Mouse (Mus musculus): ENCODE results near the gene Baz2b.

Gene Baz2b

DNA sequence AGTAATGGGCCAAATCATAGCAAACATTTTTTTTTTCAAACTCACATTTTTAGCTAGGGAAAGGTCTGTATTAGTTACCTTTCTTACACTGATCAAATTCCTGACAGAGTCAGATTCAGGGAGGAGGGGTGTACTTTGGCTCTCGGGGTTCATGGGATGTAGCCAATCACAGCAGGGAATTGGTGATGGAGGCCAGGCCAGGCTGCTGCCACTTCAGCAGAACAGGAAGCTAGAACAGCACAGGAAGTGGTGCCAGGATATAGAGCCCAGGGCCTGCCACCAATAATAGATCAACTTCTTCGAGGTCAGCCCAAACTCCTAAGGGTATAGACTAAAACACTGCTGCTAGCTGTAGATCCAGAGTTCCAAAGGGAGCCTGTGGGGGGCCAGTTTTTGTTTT is 76.6 kb downstream of the Baz2b start:
- no peak for DNase-seq (ENCODE audit: extremely low spot score, low read depth, low spot score)

DNA sequence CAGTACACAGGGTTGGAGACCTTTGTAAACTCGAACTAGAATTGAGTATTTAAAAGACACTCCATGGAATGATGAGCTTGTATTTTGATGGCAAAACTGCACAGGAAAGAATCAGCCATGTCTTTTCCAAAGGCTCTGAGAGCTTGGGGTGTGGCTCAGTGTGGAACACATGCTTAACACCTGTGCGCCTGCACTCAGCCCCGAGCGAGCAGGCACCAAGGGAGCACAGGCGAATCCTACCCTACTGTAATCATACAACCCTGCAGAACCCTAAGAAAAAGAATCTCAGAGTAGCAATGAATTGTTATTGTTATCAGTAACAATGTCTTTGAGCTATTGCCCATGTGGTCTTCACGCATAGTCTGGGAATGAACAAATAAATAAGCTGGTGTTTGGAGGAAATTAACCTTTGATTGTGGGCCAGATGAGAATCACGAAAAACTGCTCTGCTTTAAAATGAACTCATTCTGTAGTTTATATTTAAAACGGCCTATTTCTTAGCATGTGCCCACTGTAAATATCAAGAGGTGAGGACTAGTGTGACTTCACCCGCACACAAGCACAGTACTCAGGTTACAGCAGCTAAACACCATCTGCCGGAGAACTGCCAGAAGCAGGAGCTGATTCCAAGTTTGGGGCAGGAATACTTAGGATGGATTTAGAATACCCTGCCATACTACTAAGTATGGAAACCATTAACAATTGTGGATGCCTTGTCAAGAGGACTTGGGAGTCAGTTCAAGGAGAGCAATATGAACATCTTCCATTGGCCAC is 77.2 kb downstream of the Baz2b start:
- DNase-seq (ENCODE audit: extremely low spot score, low read depth, low spot score): no peak

DNA sequence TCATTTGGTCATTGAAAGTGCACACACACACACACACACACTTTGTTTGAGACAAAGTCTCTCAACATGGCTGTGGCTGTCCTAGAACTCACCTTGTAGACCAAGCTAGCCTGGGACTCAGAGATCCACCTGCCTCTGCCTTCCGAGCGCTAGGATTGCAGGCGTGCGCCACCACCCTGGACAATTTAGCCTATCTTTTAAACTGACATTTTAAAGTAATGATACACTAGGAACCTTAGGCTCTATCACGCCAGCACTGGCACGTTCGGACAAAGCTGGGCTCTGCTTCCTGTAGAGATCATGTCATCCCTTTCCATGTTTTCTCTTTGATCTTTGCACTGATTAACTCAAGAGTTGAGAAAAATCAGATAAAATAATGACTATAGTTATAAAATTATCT is 81.0 kb downstream of the Baz2b start:
- no peak for DNase-seq (ENCODE audit: extremely low spot score, low read depth, low spot score)

DNA sequence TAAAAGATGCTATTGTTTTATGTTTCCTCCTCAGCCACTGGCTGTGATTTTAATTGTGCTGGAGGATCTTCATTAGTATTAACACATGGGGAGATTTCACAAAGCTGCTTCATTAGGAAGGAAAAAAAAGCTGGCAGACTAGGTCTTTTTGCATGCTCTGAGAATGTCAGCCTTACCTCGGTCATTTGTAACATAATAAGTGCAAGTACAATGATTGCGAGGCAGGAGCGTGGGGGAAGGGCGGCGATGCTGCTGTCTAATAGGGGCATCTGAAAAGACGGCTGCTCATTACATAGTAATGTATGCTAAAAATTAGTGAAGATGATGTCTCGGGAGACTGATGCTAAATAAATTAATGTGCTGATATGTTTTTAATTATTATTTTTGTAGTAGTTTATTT is 82.8 kb downstream of the Baz2b start:
- no peak for DNase-seq (ENCODE audit: extremely low spot score, low read depth, low spot score)

DNA sequence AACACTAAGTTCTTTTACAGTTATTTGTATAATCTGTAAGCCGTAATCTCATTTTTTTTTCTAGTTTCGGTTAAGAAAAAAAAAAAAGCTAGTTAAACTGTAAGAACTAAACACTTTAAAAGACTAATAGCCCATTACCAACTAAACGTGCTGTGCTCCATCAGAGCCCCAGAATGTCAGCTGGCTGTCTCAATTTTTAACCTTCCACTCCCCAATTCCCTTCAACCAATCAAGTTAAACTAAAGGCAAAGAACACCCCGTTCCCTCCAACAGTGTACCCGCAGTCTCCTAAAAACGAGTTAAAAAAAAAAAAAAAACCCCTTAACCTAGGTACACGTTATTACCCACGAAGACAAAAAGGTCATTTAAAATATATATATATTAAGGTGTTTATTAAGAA is 83.3 kb downstream of the Baz2b start:
- no peak for DNase-seq (ENCODE audit: extremely low spot score, low read depth, low spot score)

DNA sequence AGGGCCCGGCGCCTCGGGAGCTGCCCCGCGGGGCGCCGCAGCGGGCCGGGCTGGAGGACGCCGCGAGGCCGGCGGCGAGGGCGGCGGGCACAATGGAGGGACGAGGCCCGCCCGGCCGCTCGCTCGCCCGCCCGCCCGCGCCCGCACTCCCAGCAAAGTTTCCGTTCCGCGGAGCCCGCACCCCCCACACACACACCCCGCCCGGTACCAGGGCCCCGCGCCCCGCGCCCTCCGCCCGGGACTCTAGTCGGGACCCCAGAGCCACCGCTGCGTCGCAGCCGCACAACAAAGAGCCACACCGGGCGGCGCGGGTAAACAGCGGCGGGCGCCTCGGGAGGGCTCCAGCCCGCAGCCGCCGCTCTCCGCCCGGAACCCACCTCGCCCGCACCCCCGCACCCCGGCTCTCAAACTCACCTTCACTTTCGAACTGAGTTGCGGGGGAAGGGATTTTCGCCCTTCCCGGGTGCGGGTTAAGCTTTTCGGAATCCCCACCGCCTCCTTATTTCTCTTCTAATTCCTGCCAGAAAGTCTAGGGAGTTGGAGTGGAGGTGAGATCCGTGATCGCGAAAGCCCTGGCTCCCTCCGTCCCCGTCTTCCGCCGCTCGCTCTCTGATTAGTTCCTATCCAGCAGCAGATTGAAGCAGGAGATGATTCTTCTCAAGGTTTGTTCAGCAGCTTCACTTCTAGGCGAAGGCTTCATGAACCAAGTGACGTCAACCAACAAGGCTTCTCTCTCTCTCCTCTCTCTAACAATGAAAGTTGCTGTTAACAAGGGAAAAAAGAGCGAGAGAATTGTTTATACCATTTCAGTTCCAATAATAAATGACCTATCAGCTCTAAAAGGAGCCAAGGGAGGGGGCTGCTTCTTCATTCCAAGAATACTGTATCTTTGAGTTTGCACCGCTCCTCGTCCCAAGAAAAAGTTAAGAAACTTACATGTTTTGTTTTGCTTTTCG is 84.3 kb downstream of the Baz2b start:
- peak; percentile 71 for DNase-seq (ENCODE audit: extremely low spot score, low read depth, low spot score)

DNA sequence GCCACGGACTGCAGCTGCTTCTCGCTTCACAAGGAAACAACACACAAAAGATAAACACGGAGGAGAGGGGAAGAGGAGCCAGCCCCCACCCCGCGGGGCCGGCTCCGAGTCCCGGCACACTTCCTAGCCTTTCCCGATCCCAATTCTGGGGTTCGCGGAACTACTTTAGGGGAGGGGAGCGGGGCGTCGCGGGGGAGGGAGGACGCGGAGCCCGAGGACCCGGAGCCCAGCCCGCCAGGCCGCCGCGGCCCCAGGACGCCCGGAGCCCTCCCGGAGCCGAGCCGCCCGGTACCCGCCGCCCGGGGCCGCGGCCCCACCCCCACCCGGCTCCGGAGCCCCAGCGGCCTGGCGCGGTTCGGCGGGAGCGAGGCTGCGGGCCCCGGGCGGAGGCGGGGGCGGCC is 85.0 kb downstream of the Baz2b start:
- no peak for DNase-seq (ENCODE audit: extremely low spot score, low read depth, low spot score)

DNA sequence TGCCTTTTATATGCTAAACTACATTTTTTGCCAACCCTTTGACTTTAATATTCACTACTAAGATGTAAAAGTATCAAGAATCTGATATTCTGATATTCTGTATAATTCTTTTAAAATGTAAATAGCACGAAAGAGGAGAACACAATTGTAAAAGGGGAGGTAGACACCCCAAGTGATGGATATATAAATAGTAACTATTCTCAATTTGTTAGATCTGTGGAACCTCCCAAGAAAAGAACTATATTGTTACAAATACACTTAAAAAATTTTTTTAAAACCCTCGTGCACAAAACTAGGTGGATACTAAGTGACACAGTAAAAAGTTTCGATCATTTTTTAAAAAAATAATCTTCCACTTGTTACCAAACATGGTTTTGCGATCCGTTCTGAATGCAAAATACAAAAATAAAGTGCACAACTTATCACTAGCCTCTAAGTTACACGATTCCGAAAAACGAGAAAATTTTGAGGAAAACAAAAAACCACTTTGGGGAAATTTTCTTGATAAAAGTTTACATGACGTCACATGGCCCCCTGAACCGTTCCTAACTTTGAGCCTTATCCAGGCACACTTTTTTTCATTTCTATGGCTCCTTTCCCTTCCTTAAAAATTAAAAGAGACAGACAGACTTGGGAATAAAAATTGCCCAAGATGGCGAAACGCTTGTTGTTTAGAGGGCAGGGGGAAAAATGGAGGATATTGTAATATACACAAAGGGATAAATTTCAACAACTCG is 85.6 kb downstream of the Baz2b start:
- no peak for DNase-seq (ENCODE audit: extremely low spot score, low read depth, low spot score)

DNA sequence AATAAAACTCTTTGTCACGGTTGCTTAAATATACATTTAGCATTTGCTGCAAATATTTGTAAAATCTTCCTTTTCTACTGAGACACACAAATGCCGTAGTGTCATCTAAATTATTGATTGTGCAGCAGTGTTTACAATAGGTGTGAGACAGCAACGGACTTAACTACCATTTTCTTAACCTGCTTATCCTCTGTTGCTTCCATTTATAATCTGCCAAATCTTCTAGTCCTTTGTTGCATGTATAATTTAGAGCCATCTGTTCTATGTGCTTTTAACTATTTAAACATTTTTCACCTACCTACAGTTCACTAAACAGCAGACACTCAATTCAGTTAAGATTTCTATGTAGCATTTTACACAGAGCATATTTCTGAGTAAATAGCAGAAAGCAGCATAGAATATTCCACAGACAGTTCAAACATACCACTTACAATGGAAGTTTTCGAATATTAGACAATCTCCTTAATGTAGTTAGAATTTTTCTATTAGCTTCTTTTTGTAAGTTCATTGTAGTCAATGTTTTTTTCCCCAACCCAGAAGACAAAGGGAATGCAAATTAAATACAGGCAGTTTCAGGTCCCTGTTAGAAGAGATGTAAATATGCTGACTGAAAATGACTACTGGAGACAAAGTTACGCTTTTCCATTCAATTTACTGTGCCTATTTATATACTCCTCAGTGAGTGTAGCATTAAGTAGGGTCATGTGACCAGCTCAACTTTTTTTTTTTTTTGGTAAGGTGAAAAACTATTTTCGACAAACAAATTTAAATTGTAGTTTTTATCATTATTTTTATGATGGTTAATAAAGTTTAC is 86.4 kb downstream of the Baz2b start:
- no peak for DNase-seq (ENCODE audit: extremely low spot score, low read depth, low spot score)

DNA sequence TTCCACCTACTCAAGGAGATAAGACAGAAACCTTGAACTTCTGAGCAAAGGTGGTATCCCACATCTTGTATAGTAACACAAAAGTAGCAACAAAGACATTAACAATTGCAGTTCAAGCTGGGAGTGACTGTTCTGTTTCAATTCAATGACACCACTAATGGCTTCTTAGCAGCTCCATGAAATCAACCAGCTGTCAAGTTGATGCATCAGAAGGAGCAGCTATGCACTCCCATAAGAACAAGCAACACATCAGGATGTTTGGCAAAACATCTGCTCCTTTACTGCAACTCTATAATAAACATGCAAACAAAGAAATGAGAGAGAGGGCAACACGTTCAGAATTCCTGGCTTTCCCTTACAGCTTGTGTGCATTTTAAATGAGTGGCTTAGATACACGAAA is 87.5 kb downstream of the Baz2b start:
- DNase-seq (ENCODE audit: extremely low spot score, low read depth, low spot score): no peak

DNA sequence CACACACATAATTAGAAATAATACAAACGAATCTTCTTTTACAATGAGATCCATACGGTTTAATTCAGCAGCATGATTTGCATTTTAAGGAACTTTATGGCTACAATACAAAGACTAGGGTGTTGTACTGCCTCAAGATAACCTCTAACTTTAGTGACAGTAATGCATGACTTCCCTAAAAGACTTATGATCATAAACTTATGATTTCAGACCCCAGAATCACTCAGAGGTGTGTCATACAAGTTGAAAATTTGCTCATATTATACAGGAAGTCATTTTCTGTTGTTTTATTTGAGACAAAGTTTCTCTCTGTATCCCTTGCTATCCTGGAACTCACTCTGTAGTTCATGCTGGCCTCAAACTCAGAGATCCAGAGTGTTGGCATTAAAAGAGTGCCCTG is 89.0 kb downstream of the Baz2b start:
- DNase-seq (ENCODE audit: extremely low spot score, low read depth, low spot score): no peak

DNA sequence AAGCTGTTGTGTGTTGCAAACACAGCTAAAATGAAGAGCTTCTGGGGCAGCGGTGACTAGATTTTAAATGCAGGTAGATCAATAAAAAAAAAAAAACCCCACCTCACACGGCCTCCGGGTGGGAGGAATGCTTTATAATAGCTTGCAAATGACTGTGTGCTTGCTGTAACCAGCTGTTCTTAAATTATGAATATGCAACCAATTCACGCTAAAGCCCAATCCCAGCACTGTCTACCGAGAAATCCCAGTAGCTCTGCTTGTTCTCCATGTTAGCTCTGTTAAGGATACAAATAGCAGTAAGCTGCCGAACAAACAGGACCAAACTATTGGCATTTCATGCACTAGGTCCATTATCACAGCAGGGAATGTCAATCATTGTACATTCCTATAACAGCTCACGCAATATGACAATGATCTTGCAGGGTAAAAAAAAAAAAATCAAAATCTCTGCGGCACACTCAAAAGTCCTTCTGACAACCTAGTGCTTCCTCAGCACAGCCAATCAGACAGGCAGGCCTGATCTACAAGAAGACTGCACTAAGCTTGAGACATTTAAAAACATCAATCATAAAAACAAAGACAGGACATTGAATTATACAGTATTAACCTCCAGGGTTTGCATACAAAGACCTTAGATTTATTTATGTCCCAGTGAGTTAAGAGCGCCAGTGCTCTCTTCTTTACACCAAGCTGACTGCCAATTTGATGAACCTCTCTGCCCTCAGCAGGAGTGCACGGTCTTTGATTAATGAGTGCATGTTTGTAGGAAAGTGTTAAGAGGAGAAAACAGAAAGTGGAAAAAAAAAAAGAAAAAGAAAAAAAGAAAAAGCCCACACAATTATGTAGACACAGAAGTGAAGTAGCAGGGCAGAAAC is 90.7 kb downstream of the Baz2b start:
- DNase-seq (ENCODE audit: extremely low spot score, low read depth, low spot score): no peak

DNA sequence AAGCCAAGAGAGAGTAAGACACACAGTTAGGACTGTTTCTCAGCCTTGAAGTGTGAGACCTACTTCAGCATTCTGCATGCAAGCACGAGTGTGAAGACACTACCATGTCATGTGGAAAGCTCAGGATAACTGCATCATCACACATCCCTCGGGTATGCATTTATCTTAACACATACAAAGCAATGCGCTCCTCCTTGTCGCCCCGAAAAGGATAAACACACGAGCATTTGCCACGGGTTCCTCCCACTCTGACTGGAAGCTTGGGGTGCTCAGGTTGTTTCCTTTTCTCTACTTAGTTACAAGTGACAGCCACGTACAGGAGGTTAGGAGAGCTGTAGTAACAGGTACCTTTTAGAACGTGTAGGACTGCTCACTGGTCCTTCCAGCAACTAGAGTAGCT is 91.8 kb downstream of the Baz2b start:
- no peak for DNase-seq (ENCODE audit: extremely low spot score, low read depth, low spot score)

DNA sequence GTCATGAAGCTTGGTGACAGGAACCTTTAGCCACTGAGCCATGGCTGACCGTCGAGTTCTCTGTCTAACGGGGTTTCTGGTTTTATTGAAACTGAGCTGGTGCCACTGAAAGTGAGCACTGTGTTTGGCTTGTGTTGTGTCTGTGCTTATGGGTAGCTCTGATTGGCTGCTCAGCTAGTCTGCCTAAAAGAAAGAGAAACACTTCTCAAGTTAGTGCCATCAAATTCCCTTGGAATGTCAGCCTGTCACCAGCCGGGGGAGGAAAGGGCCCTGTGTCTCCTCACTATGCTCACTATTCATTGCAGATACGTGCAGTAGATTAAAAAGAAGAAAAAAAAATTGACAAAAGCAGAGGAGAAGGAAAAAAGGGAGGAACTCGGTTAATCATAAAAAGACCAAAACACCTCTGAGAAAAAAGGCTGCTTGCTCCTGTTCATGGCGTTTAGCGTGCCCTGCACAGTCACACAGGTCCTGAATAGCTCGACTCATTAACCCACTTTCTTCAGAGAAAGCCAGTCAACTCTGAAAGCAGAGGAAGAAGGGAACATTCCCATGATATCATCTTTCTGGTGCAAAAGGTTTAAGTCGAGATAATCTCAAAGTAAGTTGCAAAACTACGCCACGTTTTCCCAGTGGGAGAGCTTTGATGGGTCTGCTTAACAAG is 93.6 kb downstream of the Baz2b start:
- DNase-seq (ENCODE audit: extremely low spot score, low read depth, low spot score): no peak

DNA sequence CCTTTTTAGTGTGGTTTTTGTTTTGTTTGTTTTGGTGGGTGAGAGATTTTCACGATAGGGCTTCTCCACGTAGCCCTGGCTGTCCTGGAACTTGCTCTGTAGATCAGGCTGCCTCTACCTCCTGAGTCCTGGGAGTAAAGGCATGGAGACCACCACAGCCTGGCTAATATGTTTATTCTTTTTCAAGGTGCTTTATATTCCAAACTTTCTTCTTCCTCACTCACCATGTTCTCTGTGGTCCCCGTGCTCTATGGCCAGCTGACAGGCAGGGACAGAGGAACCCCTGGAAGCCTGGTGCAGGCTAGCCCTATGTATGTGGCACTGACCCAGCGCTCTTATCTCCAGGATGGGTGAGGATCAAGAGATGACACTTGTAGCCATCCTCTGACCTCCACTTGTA is 94.7 kb downstream of the Baz2b start:
- DNase-seq (ENCODE audit: extremely low spot score, low read depth, low spot score): no peak

DNA sequence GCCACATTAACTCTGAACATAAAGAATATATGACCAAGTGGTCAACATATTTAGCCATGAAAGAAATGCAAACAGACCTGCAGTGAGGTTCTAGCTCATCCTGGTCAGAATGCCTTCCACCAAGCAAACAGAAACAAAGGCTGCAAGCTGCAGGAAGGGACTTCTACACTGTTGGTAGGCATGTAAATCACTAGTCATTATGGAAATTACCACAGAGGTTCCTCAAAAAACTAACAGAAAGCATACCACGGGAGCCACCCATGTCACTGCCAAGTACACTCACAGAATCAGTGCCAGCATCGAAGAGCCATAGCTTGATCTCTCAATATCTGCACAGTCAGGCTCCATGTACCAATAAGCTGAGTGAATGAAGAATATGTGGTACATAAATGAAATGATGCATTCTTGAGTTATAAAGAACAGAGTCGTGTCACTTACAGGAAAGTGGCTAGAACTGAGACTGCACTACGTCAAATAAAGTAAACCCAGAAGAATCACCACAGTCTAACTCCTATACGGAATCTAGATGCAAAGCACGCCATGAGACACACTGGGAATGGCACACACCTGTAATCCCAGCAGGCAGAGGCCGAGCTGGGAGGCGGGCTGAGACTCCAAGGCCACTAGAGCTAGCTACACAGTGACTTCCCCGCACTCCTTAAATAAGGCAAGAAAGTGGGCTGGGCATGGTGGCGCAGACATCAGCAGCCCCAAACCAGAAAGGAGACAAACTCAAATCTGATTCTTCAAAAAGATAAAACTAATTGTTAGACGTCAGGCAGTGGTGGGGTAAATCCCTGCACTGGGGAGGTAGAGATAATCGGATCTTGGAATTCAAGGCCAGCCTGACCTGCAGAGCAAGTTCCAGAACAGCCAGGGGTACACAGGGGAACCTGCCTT is 95.7 kb downstream of the Baz2b start:
- DNase-seq (ENCODE audit: extremely low spot score, low read depth, low spot score): no peak

DNA sequence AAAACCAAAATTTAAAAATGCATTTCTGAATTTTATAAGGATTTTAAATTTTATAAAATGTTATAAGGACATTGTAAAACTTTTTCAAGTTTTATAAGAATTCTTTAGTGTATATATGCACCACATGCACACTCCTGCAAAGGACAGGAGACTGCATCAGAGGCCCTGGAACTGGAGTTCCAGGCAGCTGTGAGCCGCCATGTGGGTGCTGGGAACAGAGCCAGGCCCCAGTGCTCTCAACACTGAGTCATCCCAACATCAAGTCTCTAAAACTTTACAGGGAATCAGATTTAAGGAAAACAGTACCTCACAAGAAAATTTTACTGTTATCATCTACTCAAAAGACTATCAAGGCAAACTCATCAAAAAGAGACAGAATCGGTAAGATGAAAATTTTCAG is 97.5 kb downstream of the Baz2b start:
- DNase-seq (ENCODE audit: extremely low spot score, low read depth, low spot score): no peak

DNA sequence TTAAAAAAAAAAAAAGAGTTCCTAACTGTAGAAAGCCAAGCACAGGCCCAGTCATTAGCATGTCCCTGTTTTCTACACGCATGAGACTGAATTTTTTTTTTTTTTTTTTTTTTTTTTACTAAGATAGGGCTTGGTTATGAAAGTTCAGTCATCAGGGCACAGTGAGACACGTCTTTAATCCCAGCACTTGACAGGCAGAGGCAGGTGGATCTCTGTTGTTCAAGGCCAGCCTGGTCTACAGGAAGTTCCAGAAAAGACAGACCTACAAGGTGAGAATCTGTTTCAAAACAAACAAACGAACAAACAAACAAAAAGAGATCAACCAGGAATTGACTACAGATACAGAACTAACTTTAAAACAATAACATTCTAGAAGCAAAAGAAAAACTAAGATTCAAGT is 100.6 kb downstream of the Baz2b start:
- DNase-seq (ENCODE audit: extremely low spot score, low read depth, low spot score): no peak
